Mouse (Mus musculus): ENCODE measurements around the gene Ccdc158. TPM values are rescaled to one million over a fixed set of nuclear protein-coding genes. Genes with fewer than 3 reads are reported as not detected.

Ccdc158 gene
- total and polyA plus RNA-seq, 2 experiments from 2014 or later, result 0.45 TPM; not detected in 1

DNA sequence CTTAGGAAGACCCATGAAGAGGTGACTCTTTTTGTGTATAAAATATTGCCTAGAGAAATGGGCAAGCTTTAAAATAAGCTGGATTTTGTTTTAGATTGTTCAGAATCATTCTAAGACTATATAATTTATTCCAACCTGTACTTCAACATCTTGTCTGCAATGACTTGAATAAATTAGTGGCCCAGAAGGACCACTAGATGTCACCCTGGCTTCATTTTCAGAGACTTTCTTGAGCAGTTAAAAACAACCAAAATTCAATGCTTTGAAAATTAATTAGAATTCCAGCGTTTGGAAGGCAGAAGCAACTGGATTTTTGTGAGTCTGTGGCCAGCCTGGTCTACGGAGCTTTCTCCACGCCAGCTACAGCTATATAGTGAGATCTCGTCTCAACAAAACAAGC is 4.4 kb upstream of the Ccdc158 start:
- TF ChIP-seq EP300 (IDR thresholded peaks at IDR 0.05; ENCODE audit: low read depth) (no peak), CTCF (IDR thresholded peaks at IDR 0.05; ENCODE audit: low read depth) (peak; percentile 79)
- Histone ChIP-seq H3K4me3 (ENCODE audit: low read depth, low read length) (no peak overlapping the region), H3K27me3 (ENCODE audit: control insufficient read depth, insufficient read depth, low read length) (no peaks in the 10 kb centered on the region), H3K9ac (replicated peaks; ENCODE audit: low read depth, low read length) (no peak overlapping the region), H3K36me3 (replicated peaks; ENCODE audit: control insufficient read depth, insufficient read depth, low read length) (no peaks in the 10 kb centered on the region), H3K27ac (ENCODE audit: low read depth) (no peak overlapping the region), H3K4me2 (ENCODE audit: low read depth, low read length) (no peak overlapping the region), H3K9me3 (replicated peaks; ENCODE audit: control insufficient read depth, low read length) (no peaks in the 10 kb centered on the region), H3K4me1 (ENCODE audit: control insufficient read depth, insufficient read depth) (peaks cover 17% of the 10 kb centered on the region; the same call in 1 of the 2 replicates)
- WGBS, result 33% methylated on average over 4 of the region's 4 CpGs
- DNase-seq (ENCODE audit: low spot score), result peak; percentile 51
- no peak for ATAC-seq (ENCODE audit: insufficient read depth, low read depth)

GRCm38 (mm10) chr5:92675574-92675920 is 476 bp upstream of the Ccdc158 start:
- no peaks in the 10 kb centered on the region for H3K36me3 ChIP-seq (replicated peaks; ENCODE audit: control insufficient read depth, insufficient read depth, low read length)
- no peaks in the 10 kb centered on the region for H3K27me3 ChIP-seq (ENCODE audit: control insufficient read depth, insufficient read depth, low read length)
- H3K9ac ChIP-seq (replicated peaks; ENCODE audit: low read depth, low read length), result no peak overlapping the region
- H3K9me3 ChIP-seq (replicated peaks; ENCODE audit: control insufficient read depth, low read length), result no peaks in the 10 kb centered on the region
- TF ChIP-seq CTCF (IDR thresholded peaks at IDR 0.05; ENCODE audit: low read depth), result no peak
- no peak for TF ChIP-seq EP300 (IDR thresholded peaks at IDR 0.05; ENCODE audit: low read depth)
- H3K4me3 ChIP-seq (ENCODE audit: low read depth, low read length), result peak overlapping the region; percentile 45
- no peak overlapping the region for H3K27ac ChIP-seq (ENCODE audit: low read depth)
- peaks cover 16% of the 10 kb centered on the region; the same call in 1 of the 2 replicates for H3K4me1 ChIP-seq (ENCODE audit: control insufficient read depth, insufficient read depth)
- ATAC-seq (ENCODE audit: insufficient read depth, low read depth) (no peak), DNase-seq (ENCODE audit: low spot score) (no peak)
- 3% methylated on average over 9 of the region's 9 CpGs for WGBS
- H3K4me2 ChIP-seq (ENCODE audit: low read depth, low read length), result peak overlapping the region; percentile 65

GRCm38 (mm10) chr5:92666860-92667259 is 8.2 kb downstream of the Ccdc158 start:
- Histone ChIP-seq H3K4me3 (ENCODE audit: low read depth, low read length) (no peak overlapping the region), H3K4me2 (ENCODE audit: low read depth, low read length) (no peak overlapping the region), H3K4me1 (ENCODE audit: control insufficient read depth, insufficient read depth) (no peaks in the 10 kb centered on the region), H3K9ac (replicated peaks; ENCODE audit: low read depth, low read length) (no peak overlapping the region), H3K27ac (ENCODE audit: low read depth) (no peak overlapping the region), H3K36me3 (replicated peaks; ENCODE audit: control insufficient read depth, insufficient read depth, low read length) (no peaks in the 10 kb centered on the region), H3K27me3 (ENCODE audit: control insufficient read depth, insufficient read depth, low read length) (no peaks in the 10 kb centered on the region), H3K9me3 (replicated peaks; ENCODE audit: control insufficient read depth, low read length) (no peaks in the 10 kb centered on the region)
- no peak for ATAC-seq (ENCODE audit: insufficient read depth, low read depth)
- TF ChIP-seq EP300 (IDR thresholded peaks at IDR 0.05; ENCODE audit: low read depth), result no peak
- TF ChIP-seq CTCF (IDR thresholded peaks at IDR 0.05; ENCODE audit: low read depth), result no peak
- DNase-seq (ENCODE audit: low spot score), result no peak
- 68% methylated on average over 5 of the region's 5 CpGs for WGBS

GRCm38 (mm10) chr5:92664321-92664720 is 10.8 kb downstream of the Ccdc158 start:
- H3K4me1 ChIP-seq (ENCODE audit: control insufficient read depth, insufficient read depth), result no peaks in the 10 kb centered on the region
- TF ChIP-seq EP300 (IDR thresholded peaks at IDR 0.05; ENCODE audit: low read depth) (no peak), CTCF (IDR thresholded peaks at IDR 0.05; ENCODE audit: low read depth) (no peak)
- no peaks in the 10 kb centered on the region for H3K9me3 ChIP-seq (replicated peaks; ENCODE audit: control insufficient read depth, low read length)
- DNase-seq (ENCODE audit: low spot score) (no peak), ATAC-seq (ENCODE audit: insufficient read depth, low read depth) (no peak)
- WGBS, result 60% methylated on average over 2 of the region's 2 CpGs
- no peak overlapping the region for H3K4me2 ChIP-seq (ENCODE audit: low read depth, low read length)
- no peak overlapping the region for H3K27ac ChIP-seq (ENCODE audit: low read depth)
- H3K9ac ChIP-seq (replicated peaks; ENCODE audit: low read depth, low read length), result no peak overlapping the region
- no peak overlapping the region for H3K4me3 ChIP-seq (ENCODE audit: low read depth, low read length)
- no peaks in the 10 kb centered on the region for H3K27me3 ChIP-seq (ENCODE audit: control insufficient read depth, insufficient read depth, low read length)
- H3K36me3 ChIP-seq (replicated peaks; ENCODE audit: control insufficient read depth, insufficient read depth, low read length), result no peaks in the 10 kb centered on the region

GRCm38 (mm10) chr5:92656256-92656655 is 18.8 kb downstream of the Ccdc158 start:
- no peaks in the 10 kb centered on the region for H3K4me1 ChIP-seq (ENCODE audit: control insufficient read depth, insufficient read depth)
- H3K27ac ChIP-seq (ENCODE audit: low read depth), result no peak overlapping the region
- H3K4me2 ChIP-seq (ENCODE audit: low read depth, low read length), result no peak overlapping the region
- H3K4me3 ChIP-seq (ENCODE audit: low read depth, low read length), result no peak overlapping the region
- no peak overlapping the region for H3K9ac ChIP-seq (replicated peaks; ENCODE audit: low read depth, low read length)
- peak; percentile 60 for DNase-seq (ENCODE audit: low spot score)
- WGBS, result 3% methylated on average over 1 of the region's 1 CpGs
- no peak for TF ChIP-seq EP300 (IDR thresholded peaks at IDR 0.05; ENCODE audit: low read depth)
- peak; percentile 95 for TF ChIP-seq CTCF (IDR thresholded peaks at IDR 0.05; ENCODE audit: low read depth)
- 0 out of 2 replicates have a peak, but pooled peaks have one; percentile 41 for ATAC-seq (ENCODE audit: insufficient read depth, low read depth)
- no peaks in the 10 kb centered on the region for H3K36me3 ChIP-seq (replicated peaks; ENCODE audit: control insufficient read depth, insufficient read depth, low read length)
- no peaks in the 10 kb centered on the region for H3K9me3 ChIP-seq (replicated peaks; ENCODE audit: control insufficient read depth, low read length)
- H3K27me3 ChIP-seq (ENCODE audit: control insufficient read depth, insufficient read depth, low read length), result no peaks in the 10 kb centered on the region

DNA sequence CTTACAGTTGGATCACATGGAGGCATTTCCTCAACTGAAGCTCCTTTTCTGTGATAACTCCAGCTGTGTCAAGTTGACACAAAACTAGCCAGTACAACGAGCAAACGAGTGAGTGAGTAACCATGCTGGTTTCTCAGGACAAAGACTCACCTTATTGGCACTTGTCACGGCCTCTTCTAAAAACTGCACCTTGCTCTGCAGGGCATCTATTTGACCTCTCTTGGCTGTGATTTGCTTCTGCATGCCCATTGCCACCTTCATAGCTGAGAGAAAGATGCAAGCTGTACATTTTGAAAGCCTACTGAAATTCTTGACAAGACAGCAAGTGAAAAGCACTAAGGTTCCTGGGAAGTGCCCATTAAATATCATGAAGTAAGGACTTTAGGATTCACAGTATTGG is 34.2 kb downstream of the Ccdc158 start:
- ATAC-seq (ENCODE audit: insufficient read depth, low read depth) (no peak), DNase-seq (ENCODE audit: low spot score) (no peak)
- WGBS, result 87% methylated on average over 3 of the region's 3 CpGs
- Histone ChIP-seq H3K27ac (ENCODE audit: low read depth) (no peak overlapping the region), H3K36me3 (replicated peaks; ENCODE audit: control insufficient read depth, insufficient read depth, low read length) (no peaks in the 10 kb centered on the region), H3K4me3 (ENCODE audit: low read depth, low read length) (no peak overlapping the region), H3K4me2 (ENCODE audit: low read depth, low read length) (no peak overlapping the region), H3K9me3 (replicated peaks; ENCODE audit: control insufficient read depth, low read length) (no peaks in the 10 kb centered on the region), H3K9ac (replicated peaks; ENCODE audit: low read depth, low read length) (no peak overlapping the region), H3K27me3 (ENCODE audit: control insufficient read depth, insufficient read depth, low read length) (no peaks in the 10 kb centered on the region), H3K4me1 (ENCODE audit: control insufficient read depth, insufficient read depth) (no peaks in the 10 kb centered on the region)
- TF ChIP-seq CTCF (IDR thresholded peaks at IDR 0.05; ENCODE audit: low read depth) (no peak), EP300 (IDR thresholded peaks at IDR 0.05; ENCODE audit: low read depth) (no peak)

Measured in heart, postnatal 0 days (tissue).